Mouse (Mus musculus) retina, postnatal 7 days (tissue): ENCODE measurements around the gene Ppp1r21.
A peak's percentile ranks its signal among the peaks of the same experiment; 100 is the strongest.

ENCODE experiments used
- DNase-seq: peaks from one replicate; pipeline ENCODE4 v3.0.0-alpha.2; 2012; ENCODE audit warnings: low read depth, low spot score

Gene Ppp1r21

GRCm38 (mm10) chr17:88530236-88530619 is 310 bp downstream of the Ppp1r21 start:
- DNase-seq = no peak

- no peak for DNase-seq
Observed at GRCm38 (mm10) chr17:88530667-88531066, 749 bp downstream of the Ppp1r21 start.

- DNase-seq = no peak
Observed at GRCm38 (mm10) chr17:88531176-88531575, 1.3 kb downstream of the Ppp1r21 start.

- no peak for DNase-seq
Observed at GRCm38 (mm10) chr17:88537842-88538430, 8.0 kb downstream of the Ppp1r21 start.

- DNase-seq = no peak
Observed at GRCm38 (mm10) chr17:88542771-88543416, 13.0 kb downstream of the Ppp1r21 start.

GRCm38 (mm10) chr17:88543417-88543782 is 13.5 kb downstream of the Ppp1r21 start:
- no peak for DNase-seq

- DNase-seq = no peak
Observed at GRCm38 (mm10) chr17:88545217-88545784, 15.4 kb downstream of the Ppp1r21 start.

- DNase-seq = no peak
Observed at GRCm38 (mm10) chr17:88546745-88547144, 16.8 kb downstream of the Ppp1r21 start.

- no peak for DNase-seq
Observed at GRCm38 (mm10) chr17:88549411-88550191, 19.7 kb downstream of the Ppp1r21 start.

- no peak for DNase-seq
Observed at GRCm38 (mm10) chr17:88550351-88550750, 20.4 kb downstream of the Ppp1r21 start.

- DNase-seq = no peak
Observed at GRCm38 (mm10) chr17:88550981-88551940, 21.3 kb downstream of the Ppp1r21 start.

GRCm38 (mm10) chr17:88552556-88552955 is 22.6 kb downstream of the Ppp1r21 start:
- no peak for DNase-seq

- DNase-seq = no peak
Observed at GRCm38 (mm10) chr17:88553001-88553449, 23.1 kb downstream of the Ppp1r21 start.

- DNase-seq = no peak
Observed at GRCm38 (mm10) chr17:88553473-88554087, 23.7 kb downstream of the Ppp1r21 start.

- no peak for DNase-seq
Observed at GRCm38 (mm10) chr17:88556176-88556575, 26.3 kb downstream of the Ppp1r21 start.

- no peak for DNase-seq
Observed at GRCm38 (mm10) chr17:88556688-88557087, 26.8 kb downstream of the Ppp1r21 start.

- peak; percentile 54 for DNase-seq
Observed at GRCm38 (mm10) chr17:88558168-88558842, 28.4 kb downstream of the Ppp1r21 start.

- DNase-seq = no peak
Observed at GRCm38 (mm10) chr17:88563611-88564010, 33.7 kb downstream of the Ppp1r21 start.

GRCm38 (mm10) chr17:88569807-88570540 is 40.1 kb downstream of the Ppp1r21 start:
- no peak for DNase-seq
